Mouse (Mus musculus) liver, adult 2 months (tissue): Measurements from ENCODE around the gene Gas2. TPM values are rescaled to one million over a fixed set of nuclear protein-coding genes. Genes with fewer than 3 reads are reported as not detected.

ENCODE experiments used
- DNase-seq: peaks from one replicate; pipeline ENCODE4 v3.0.0-alpha.2; 2011; ENCODE audit warnings: low read depth, low spot score; ENCODE audit errors: extremely low read depth
- H3K27ac ChIP-seq: fragments of 200-500 bp; replicated peaks from 2 replicates; pipeline ENCODE4 v1.5.1; 2012; ENCODE audit warnings: low read depth, mild to moderate bottlenecking, control low read depth, inconsistent platforms, low read length; ENCODE audit not compliant: insufficient read depth
- H3K27me3 ChIP-seq: fragments of 200-500 bp; 2 replicates; pipeline ENCODE4 v1.6.1; 2012; ENCODE audit warnings: mild to moderate bottlenecking, moderate library complexity, low read length, inconsistent platforms; ENCODE audit not compliant: control insufficient read depth, insufficient read depth
- H3K36me3 ChIP-seq: fragments of 200-500 bp; 2 replicates; pipeline ENCODE4 v1.6.1; 2012; ENCODE audit warnings: low read length, inconsistent platforms; ENCODE audit not compliant: control insufficient read depth, insufficient read depth
- H3K4me1 ChIP-seq: fragments of 200-500 bp; 2 replicates; pipeline ENCODE4 v1.6.1; 2011; ENCODE audit warnings: low read length; ENCODE audit not compliant: control insufficient read depth, insufficient read depth
- H3K4me3 ChIP-seq: fragments of 200-500 bp; 2 replicates; pipeline ENCODE4 v1.5.1; 2011; ENCODE audit warnings: low read depth, mild to moderate bottlenecking, control low read depth, low read length, moderate library complexity; ENCODE audit not compliant: insufficient read depth
- H3K79me2 ChIP-seq: fragments of 200-500 bp; 2 replicates; pipeline ENCODE4 v1.6.1; 2012; ENCODE audit warnings: inconsistent platforms, mild to moderate bottlenecking, low read length, moderate library complexity; ENCODE audit not compliant: control insufficient read depth, insufficient read depth
- H3K9ac ChIP-seq: fragments of 200-500 bp; 2 replicates; pipeline ENCODE4 v1.6.1; 2012; ENCODE audit warnings: low read depth, mild to moderate bottlenecking, control low read depth, inconsistent platforms, low read length
- CTCF ChIP-seq: fragments of 200-500 bp; IDR thresholded peaks from 2 replicates; pipeline ENCODE4 v1.5.1; 2011; ENCODE audit warnings: low read depth, low read length, control low read depth
- POLR2A ChIP-seq: fragments of 200-500 bp; IDR thresholded peaks from 2 replicates; pipeline ENCODE4 v1.6.1; 2011; ENCODE audit warnings: low read length, control low read depth; ENCODE audit not compliant: insufficient read depth; ENCODE audit errors: extremely low read depth
- WGBS: fragments of 180-500 bp; shearing (Covaris S2); methylation state at CpG from one replicate; pipeline ENCODE4 v1.1.7; 2018; 5-methylcytosine and 5-hydroxymethylcytosine counted together
- polyA plus RNA-seq: library from polyadenylated mRNA; depleted of rRNA; stranded (reverse); fragments of >200 nt; gene quantifications from 2 replicates; pipeline ENCODE4 v1.2.3, GENCODE M21; 2012
- total RNA-seq: library from RNA; depleted of rRNA; stranded (reverse); fragments of >200 nt; gene quantifications from 2 replicates; pipeline ENCODE4 v1.2.3, GENCODE M21; 2014

The Gas2 gene
- total and polyA plus RNA-seq, 2 experiments: 15.7 to 43.6 TPM

DNA sequence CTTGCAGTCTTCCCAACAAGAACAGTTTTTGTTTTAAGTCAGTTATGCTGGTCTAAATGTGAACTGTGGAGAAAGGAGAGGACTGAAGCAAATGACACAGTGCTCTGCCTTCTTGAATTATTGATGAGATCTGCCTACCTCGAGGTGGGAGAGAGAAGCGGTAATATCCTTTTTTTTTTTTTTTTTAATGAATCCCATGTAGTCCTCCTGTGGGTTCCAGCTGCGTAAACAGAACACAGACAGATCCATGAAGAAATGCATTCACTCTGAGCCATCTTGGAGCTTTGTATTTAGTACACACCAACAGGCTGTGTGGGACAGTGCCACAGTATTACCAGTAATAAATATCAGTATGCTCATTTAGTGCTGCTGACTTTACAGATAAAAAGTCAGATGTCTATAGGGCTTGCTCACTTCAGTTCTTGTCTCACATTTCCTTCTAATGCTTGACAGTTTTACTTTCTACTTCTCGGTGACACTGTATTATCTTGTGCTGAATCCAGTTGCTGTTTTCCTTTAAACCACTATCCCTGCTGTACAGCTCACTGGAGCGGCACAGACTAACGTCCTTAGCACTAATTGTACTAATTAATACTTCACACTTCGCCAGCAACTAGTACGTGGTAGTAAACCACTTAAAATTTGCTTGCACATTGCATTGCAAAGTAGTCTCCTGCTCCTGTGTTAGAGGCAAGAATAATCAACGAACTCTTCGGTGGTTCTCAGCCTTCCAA is 100.6 kb downstream of the Gas2 start:
- peaks cover 7% of the 10 kb centered on the region for H3K36me3 ChIP-seq
- H3K27me3 ChIP-seq: no peaks in the 10 kb centered on the region
- H3K4me1 ChIP-seq: no peaks in the 10 kb centered on the region
- no peak overlapping the region for H3K27ac ChIP-seq
- TF ChIP-seq POLR2A (no peak), CTCF (no peak)
- DNase-seq: no peak
- H3K9ac ChIP-seq: no peak overlapping the region
- no peak overlapping the region for H3K4me3 ChIP-seq
- 88% methylated on average over 10 of the region's 10 CpGs for WGBS
- H3K79me2 ChIP-seq: no peaks in the 10 kb centered on the region

DNA sequence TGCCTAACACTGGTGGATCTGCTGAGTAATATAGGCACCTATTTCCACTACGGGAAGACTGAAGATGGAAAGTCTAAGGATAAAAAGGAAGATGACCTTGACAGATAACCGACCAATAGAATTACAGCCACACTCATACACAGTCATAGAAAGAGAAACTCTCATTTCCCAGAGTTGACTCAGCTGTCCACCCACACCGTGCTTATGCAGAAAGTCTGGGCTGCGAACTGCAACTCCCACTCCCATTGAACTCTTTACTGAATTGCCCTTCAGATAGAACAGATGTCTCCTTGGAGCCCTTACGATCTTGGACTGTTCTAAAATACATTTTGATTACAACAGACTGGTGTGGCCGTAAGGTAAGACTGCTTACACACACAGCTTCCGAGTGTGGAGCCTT is 102.9 kb downstream of the Gas2 start:
- no peaks in the 10 kb centered on the region for H3K4me1 ChIP-seq
- no peak overlapping the region for H3K4me3 ChIP-seq
- TF ChIP-seq POLR2A: no peak
- no peak for TF ChIP-seq CTCF
- H3K27ac ChIP-seq: no peak overlapping the region
- no peak for DNase-seq
- no peaks in the 10 kb centered on the region for H3K27me3 ChIP-seq
- H3K79me2 ChIP-seq: no peaks in the 10 kb centered on the region
- H3K9ac ChIP-seq: no peak overlapping the region
- peaks cover 7% of the 10 kb centered on the region for H3K36me3 ChIP-seq
- WGBS: 89% methylated on average over 7 of the region's 7 CpGs

DNA sequence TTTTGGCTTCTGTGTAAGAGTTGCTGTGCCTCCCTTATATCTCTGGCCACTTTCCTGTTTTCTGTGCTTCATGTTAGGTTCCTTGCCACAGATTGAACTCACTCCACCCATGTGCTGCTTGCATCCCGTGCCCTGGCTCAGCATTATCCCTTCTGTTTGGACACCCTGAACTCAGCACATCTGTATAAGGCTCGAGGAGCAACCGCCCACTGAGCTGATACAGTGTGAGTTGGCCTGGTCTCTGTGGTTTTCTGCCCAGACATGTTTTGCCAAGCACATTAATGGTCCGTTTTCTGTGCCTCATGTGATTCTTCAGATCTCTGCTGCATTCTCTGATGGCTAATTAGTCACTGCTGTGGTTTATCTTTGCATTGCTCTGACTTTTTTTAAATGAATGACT is 105.8 kb downstream of the Gas2 start:
- peaks cover 8% of the 10 kb centered on the region for H3K36me3 ChIP-seq
- no peak overlapping the region for H3K4me3 ChIP-seq
- H3K4me1 ChIP-seq: no peaks in the 10 kb centered on the region
- H3K27ac ChIP-seq: no peak overlapping the region
- H3K79me2 ChIP-seq: no peaks in the 10 kb centered on the region
- WGBS: 81% methylated on average over 4 of the region's 4 CpGs
- no peak for DNase-seq
- no peak for TF ChIP-seq CTCF
- no peak for TF ChIP-seq POLR2A
- H3K27me3 ChIP-seq: no peaks in the 10 kb centered on the region
- no peak overlapping the region for H3K9ac ChIP-seq

- TF ChIP-seq POLR2A: no peak
- no peak for TF ChIP-seq CTCF
- Histone ChIP-seq H3K9ac (no peak overlapping the region), H3K27ac (no peak overlapping the region), H3K36me3 (peaks cover 8% of the 10 kb centered on the region), H3K4me1 (no peaks in the 10 kb centered on the region), H3K79me2 (peaks cover 3% of the 10 kb centered on the region; the same call in 1 of the 2 replicates), H3K4me3 (no peak overlapping the region), H3K27me3 (no peaks in the 10 kb centered on the region)
- no peak for DNase-seq
Measured at GRCm38 (mm10) chr7:51969379-51969778, 107.6 kb downstream of the Gas2 start.

DNA sequence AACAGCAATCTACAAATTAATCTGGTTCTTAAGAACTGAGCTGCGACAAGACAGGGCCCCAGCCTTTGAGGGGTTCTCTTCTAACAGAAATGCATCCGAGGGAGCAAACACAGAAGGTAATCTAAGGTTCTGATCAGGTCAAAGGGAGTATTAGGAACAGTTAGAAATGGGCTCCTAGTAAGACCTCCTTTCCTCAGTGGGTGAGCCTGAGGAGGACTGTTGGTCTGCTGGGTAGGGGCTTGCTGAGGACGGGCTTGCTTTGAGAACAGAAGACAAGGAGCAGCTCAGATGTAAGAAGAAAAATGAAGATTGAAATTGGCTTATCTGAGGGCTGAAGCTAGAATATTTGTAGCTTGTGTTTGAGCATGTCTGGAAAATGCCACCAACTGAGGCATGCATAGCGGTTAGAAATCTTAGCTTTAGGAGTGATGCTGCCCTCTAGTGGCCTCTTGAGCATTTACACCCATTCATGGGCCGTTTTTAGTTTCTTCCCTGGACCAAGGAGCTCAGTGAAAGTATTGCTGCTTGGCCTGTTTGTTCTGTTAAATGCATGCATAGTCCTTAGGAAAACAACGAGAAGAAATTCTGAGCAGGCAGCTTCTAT is 110.5 kb downstream of the Gas2 start:
- WGBS: 42% methylated on average over 6 of the region's 6 CpGs
- H3K9ac ChIP-seq: no peak overlapping the region
- DNase-seq: peak; percentile 38
- H3K4me1 ChIP-seq: no peaks in the 10 kb centered on the region
- peaks cover 2% of the 10 kb centered on the region; the same call in 1 of the 2 replicates for H3K36me3 ChIP-seq
- no peak overlapping the region for H3K4me3 ChIP-seq
- peak; percentile 50 for TF ChIP-seq CTCF
- no peak for TF ChIP-seq POLR2A
- peaks cover 3% of the 10 kb centered on the region; the same call in 1 of the 2 replicates for H3K79me2 ChIP-seq
- H3K27me3 ChIP-seq: no peaks in the 10 kb centered on the region
- no peak overlapping the region for H3K27ac ChIP-seq

- Histone ChIP-seq H3K79me2 (peaks cover 3% of the 10 kb centered on the region; the same call in 1 of the 2 replicates), H3K27me3 (no peaks in the 10 kb centered on the region), H3K4me1 (no peaks in the 10 kb centered on the region), H3K9ac (no peak overlapping the region), H3K36me3 (peaks cover 2% of the 10 kb centered on the region; the same call in 1 of the 2 replicates), H3K27ac (no peak overlapping the region), H3K4me3 (no peak overlapping the region)
- 82% methylated on average over 5 of the region's 5 CpGs for WGBS
- no peak for DNase-seq
- TF ChIP-seq CTCF (no peak), POLR2A (no peak)
Measured at GRCm38 (mm10) chr7:51973091-51973490, 111.3 kb downstream of the Gas2 start.
